Mouse (Mus musculus) lung, postnatal 0 days (tissue): ENCODE measurements around the gene Pycr1. TPM values are rescaled to one million over a fixed set of nuclear protein-coding genes. Genes with fewer than 3 reads are reported as not detected.
A peak's percentile ranks its signal among the peaks of the same experiment; 100 is the strongest.
"Not testable (repeated sequence)": the region's sequence is repeated elsewhere in the genome, so short reads cannot be mapped to it uniquely, and the experiment has no call there.

Experiments
- ATAC-seq: fragments of 200-750 bp; cut with Nextera tagmentation; 2 replicates; pipeline ENCODE4 v1.8.0; 2017; ENCODE audit warnings: moderate library complexity
- DNase-seq: peaks from one replicate; pipeline ENCODE4 v3.0.0-alpha.2; 2016; ENCODE audit warnings: low spot score
- H3K27ac ChIP-seq: fragments of 300-500 bp; sonication (generic); 2 replicates; pipeline ENCODE4 v1.5.1; 2014; ENCODE audit warnings: antibody characterized with exemption, mild to moderate bottlenecking, low read length, mixed read lengths
- H3K27me3 ChIP-seq: fragments of 300-500 bp; sonication (generic); replicated peaks from 2 replicates; pipeline ENCODE4 v1.6.1; 2014; ENCODE audit warnings: low read length, mixed read lengths; ENCODE audit not compliant: insufficient read depth
- H3K36me3 ChIP-seq: fragments of 300-500 bp; sonication (generic); 2 replicates; pipeline ENCODE4 v1.6.1; 2014; ENCODE audit warnings: low read length, mixed read lengths; ENCODE audit not compliant: insufficient read depth
- H3K4me1 ChIP-seq: fragments of 300-500 bp; sonication (generic); 2 replicates; pipeline ENCODE4 v1.6.1; 2014; ENCODE audit warnings: antibody characterized with exemption, low read depth, low read length, mixed read lengths; ENCODE audit not compliant: insufficient read depth
- H3K4me2 ChIP-seq: fragments of 300-500 bp; sonication (generic); replicated peaks from 2 replicates; pipeline ENCODE4 v1.6.1; 2014; ENCODE audit warnings: low read depth, mild to moderate bottlenecking, low read length, moderate library complexity, mixed read lengths
- H3K4me3 ChIP-seq: fragments of 300-500 bp; sonication (generic); 2 replicates; pipeline ENCODE4 v1.5.1; 2014; ENCODE audit warnings: low read depth, low read length
- H3K9ac ChIP-seq: fragments of 300-500 bp; sonication (generic); replicated peaks from 2 replicates; pipeline ENCODE4 v1.6.1; 2014; ENCODE audit warnings: low read depth, mild to moderate bottlenecking
- H3K9me3 ChIP-seq: fragments of 300-500 bp; sonication (generic); 2 replicates; pipeline ENCODE4 v1.6.1; 2016; ENCODE audit warnings: low read length, mixed read lengths
- CTCF ChIP-seq: IDR thresholded peaks from 2 replicates; pipeline ENCODE4 v1.5.1; 2016; ENCODE audit warnings: antibody characterized with exemption, mild to moderate bottlenecking
- EP300 ChIP-seq: IDR thresholded peaks from 2 replicates; pipeline ENCODE4 v1.6.1; 2016; ENCODE audit warnings: antibody characterized with exemption, mild to moderate bottlenecking, control low read depth
- WGBS: fragments of 180-500 bp; shearing (Covaris S2); extraction: QIAGEN DNeasy Blood & Tissue Kit; methylation state at CpG from one replicate; pipeline ENCODE4 v1.1.7; 2014; 5-methylcytosine and 5-hydroxymethylcytosine counted together
- polyA plus RNA-seq: library from polyadenylated mRNA; unstranded; fragments of >200 nt; fragmentation: Nextera tagmentation; extraction: Ambion mirVana; gene quantifications from 2 replicates; pipeline ENCODE4 v1.2.1, GENCODE M21; 2015

Pycr1 gene
- polyA plus RNA-seq, 1 experiment from 2014 or later, result 7.1 TPM

GRCm38 (mm10) chr11:120683536-120683935 lies 40.0 kb upstream of the Pycr1 start:
- H3K27ac ChIP-seq, result peak overlapping the region; percentile 78; the same call in 1 of the 2 replicates
- no peaks in the 10 kb centered on the region for H3K27me3 ChIP-seq
- DNase-seq (no peak), ATAC-seq (no peak)
- no peak overlapping the region for H3K4me3 ChIP-seq
- H3K4me1 ChIP-seq, result peaks cover 10% of the 10 kb centered on the region
- H3K9me3 ChIP-seq, result no peaks in the 10 kb centered on the region
- TF ChIP-seq CTCF (no peak), EP300 (no peak)
- H3K9ac ChIP-seq, result no peak overlapping the region
- H3K4me2 ChIP-seq, result no peak overlapping the region
- 93% methylated on average over 3 of the region's 3 CpGs for WGBS
- H3K36me3 ChIP-seq, result peaks cover 21% of the 10 kb centered on the region; the same call in 1 of the 2 replicates

- WGBS, result 83% methylated on average over 5 of the region's 5 CpGs
- Histone ChIP-seq H3K9ac (no peak overlapping the region), H3K36me3 (peaks cover 17% of the 10 kb centered on the region; the same call in 1 of the 2 replicates), H3K4me2 (no peak overlapping the region), H3K4me1 (peaks cover 10% of the 10 kb centered on the region), H3K27ac (no peak overlapping the region), H3K27me3 (no peaks in the 10 kb centered on the region), H3K9me3 (no peaks in the 10 kb centered on the region), H3K4me3 (no peak overlapping the region)
- no peak for DNase-seq
- ATAC-seq, result no peak
- no peak for TF ChIP-seq CTCF
- TF ChIP-seq EP300, result no peak
Observed at GRCm38 (mm10) chr11:120682683-120683082, 39.1 kb upstream of the Pycr1 start.

- TF ChIP-seq CTCF (peak; percentile 73), EP300 (no peak)
- Histone ChIP-seq H3K27me3 (no peaks in the 10 kb centered on the region), H3K36me3 (peaks cover 9% of the 10 kb centered on the region; the same call in 1 of the 2 replicates), H3K4me2 (no peak overlapping the region), H3K9ac (no peak overlapping the region), H3K27ac (no peak overlapping the region), H3K4me1 (no peaks in the 10 kb centered on the region; the same call in 1 of the 2 replicates), H3K4me3 (no peak overlapping the region), H3K9me3 (no peaks in the 10 kb centered on the region)
- DNase-seq (peak; percentile 52), ATAC-seq (0 out of 2 replicates have a peak, but pooled peaks have one; percentile 13)
- WGBS, result 68% methylated on average over 3 of the region's 3 CpGs
Observed at GRCm38 (mm10) chr11:120679909-120680308, 36.3 kb upstream of the Pycr1 start.

GRCm38 (mm10) chr11:120676951-120677350 lies 33.4 kb upstream of the Pycr1 start:
- H3K9ac ChIP-seq, result no peak overlapping the region
- peaks cover 9% of the 10 kb centered on the region; the same call in 1 of the 2 replicates for H3K36me3 ChIP-seq

GRCm38 (mm10) chr11:120675875-120676274 lies 32.3 kb upstream of the Pycr1 start:
- not testable (repeated sequence) for H3K4me1 ChIP-seq, DNase-seq, H3K27ac ChIP-seq, H3K27me3 ChIP-seq, H3K4me3 ChIP-seq, H3K9ac ChIP-seq, ATAC-seq, H3K36me3 ChIP-seq, H3K4me2 ChIP-seq, H3K9me3 ChIP-seq
- WGBS, result 81% methylated on average over 5 of the region's 5 CpGs

More at GRCm38 (mm10) chr11:120676951-120677350, 33.4 kb upstream of the Pycr1 start:
- TF ChIP-seq EP300 (no peak), CTCF (no peak)
- H3K27me3 ChIP-seq, result no peaks in the 10 kb centered on the region
- H3K9me3 ChIP-seq, result no peaks in the 10 kb centered on the region
- H3K4me1 ChIP-seq, result peaks cover 6% of the 10 kb centered on the region
- DNase-seq (no peak), ATAC-seq (no peak)
- H3K4me3 ChIP-seq, result no peak overlapping the region
- no peak overlapping the region for H3K4me2 ChIP-seq
- 84% methylated on average over 4 of the region's 4 CpGs for WGBS
- H3K27ac ChIP-seq, result no peak overlapping the region

GRCm38 (mm10) chr11:120673594-120674122 lies 30.1 kb upstream of the Pycr1 start:
- peak; percentile 3; the same call in 1 of the 2 replicates for ATAC-seq
- no peak for TF ChIP-seq CTCF
- no peak for TF ChIP-seq EP300
- peak overlapping the region; percentile 79 for H3K4me3 ChIP-seq
- peak overlapping the region; percentile 86 for H3K27ac ChIP-seq
- H3K27me3 ChIP-seq, result no peaks in the 10 kb centered on the region
- DNase-seq, result no peak
- 26% methylated on average over 12 of the region's 12 CpGs for WGBS
- H3K9me3 ChIP-seq, result no peaks in the 10 kb centered on the region
- peaks cover 6% of the 10 kb centered on the region for H3K4me1 ChIP-seq
- no peaks in the 10 kb centered on the region for H3K36me3 ChIP-seq
- H3K4me2 ChIP-seq, result peak overlapping the region; percentile 79
- peak overlapping the region; percentile 62 for H3K9ac ChIP-seq
